Mouse (Mus musculus): ENCODE measurements around the gene AW822073.

- TF ChIP-seq CTCF (IDR thresholded peaks at IDR 0.05; ENCODE audit: low read depth) (no peak), EP300 (IDR thresholded peaks at IDR 0.05; ENCODE audit: low read depth) (no peak)
These were observed 11.9 kb upstream of the AW822073 start, which contains the start of gene Gm4981 for GRCm38 (mm10) chr10:58236613-58237012.

Data from liver, postnatal 0 days (tissue).